17 mouse cellular contexts compared by ENCODE assay signal in the genomic region with DNA sequence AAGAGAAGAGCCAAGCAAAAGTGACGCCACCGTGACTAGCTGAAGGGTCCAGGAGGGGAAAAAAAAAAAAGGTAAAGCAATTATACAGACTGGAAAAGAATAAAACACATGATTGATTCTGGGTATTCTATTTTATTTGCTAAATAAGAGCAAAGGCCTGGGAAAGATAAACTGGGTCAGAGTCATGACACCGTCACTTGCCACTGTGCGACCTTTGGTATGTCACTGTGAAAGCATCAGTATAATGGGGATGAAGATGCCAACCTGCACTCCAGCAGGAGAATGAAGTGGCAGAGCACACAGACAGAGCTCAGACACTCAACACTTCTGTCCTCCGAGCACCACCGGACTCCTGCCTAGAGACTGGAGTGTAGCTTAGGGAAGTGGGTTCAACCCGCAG. TPM values are rescaled to one million over a fixed set of nuclear protein-coding genes. Genes with fewer than 3 reads are reported as not detected.
DNase-seq lines count a peak whose midpoint lies in the region; ATAC-seq and TF ChIP-seq lines count a peak whose summit lies in the region.
"Had no signal": no experiment of that assay in that cellular context is flagged by ENCODE, and none has a peak within 500 bp of the region (broad histone marks: within the 10 kb centered on the region; RNA-seq: fewer than 3 reads in every experiment).

No protein-coding gene starts in this region.

- no peak overlapping the region for H3K4me3 ChIP-seq in gastrocnemius, adult 2 months
- no peak overlapping the region for H3K4me3 ChIP-seq in hindbrain, embryonic 10.5 days
- H3K4me3 ChIP-seq in hindbrain, embryonic 12.5 days: no peak overlapping the region
- H3K4me3 ChIP-seq in neural tube, embryonic 13.5 days: no peak overlapping the region
- no peak overlapping the region for H3K4me3 ChIP-seq in embryonic facial prominence, embryonic 10.5 days
- H3K4me3 ChIP-seq: embryonic facial prominence, embryonic 12.5 days; neural tube, embryonic 15.5 days had no signal

- WGBS in hindbrain, embryonic 10.5 days: 89% methylated on average over 7 of the region's 7 CpGs
- WGBS in hindbrain, embryonic 12.5 days: 90% methylated on average over 7 of the region's 7 CpGs
- WGBS in neural tube, embryonic 13.5 days: 86% methylated on average over 7 of the region's 7 CpGs
- WGBS in embryonic facial prominence, embryonic 10.5 days: 89% methylated on average over 7 of the region's 7 CpGs

- H3K27me3 ChIP-seq in hindbrain, embryonic 10.5 days (ENCODE audit: insufficient read depth, poor library complexity, severe bottlenecking): no peaks in the 10 kb centered on the region
- H3K27me3 ChIP-seq in hindbrain, embryonic 12.5 days: no peaks in the 10 kb centered on the region
- H3K27me3 ChIP-seq in neural tube, embryonic 13.5 days: no peaks in the 10 kb centered on the region
- H3K27me3 ChIP-seq in embryonic facial prominence, embryonic 10.5 days (replicated peaks; ENCODE audit: low read depth, poor library complexity, severe bottlenecking): no peaks in the 10 kb centered on the region
- H3K27me3 ChIP-seq: embryonic facial prominence, embryonic 12.5 days; neural tube, embryonic 15.5 days had no signal

- peak; percentile 17 for DNase-seq in gastrocnemius, adult 2 months
- no peak for DNase-seq in gastrocnemius, postnatal 4 days (ENCODE audit: low spot score in 2 of 2)
- DNase-seq in hindbrain, embryonic 10.5 days (ENCODE audit: low spot score): no peak
- DNase-seq in neural tube, embryonic 10.5 days (ENCODE audit: extremely low spot score, low spot score): no peak
- DNase-seq in embryonic facial prominence, embryonic 10.5 days (ENCODE audit: low spot score): no peak
- DNase-seq in embryo, embryonic 9.5 days (ENCODE audit: extremely low spot score): no peak
- DNase-seq: adrenal gland, adult 2 months; cerebellum, postnatal 14 days; kidney, postnatal 14 days; lung, postnatal 4 days; right cerebral cortex, adult 18-20 months had no signal

- peak overlapping the region; percentile 90 for H3K27ac ChIP-seq in gastrocnemius, adult 2 months
- H3K27ac ChIP-seq in hindbrain, embryonic 10.5 days: peak overlapping the region; percentile 76; the same call in 1 of the 2 replicates
- no peak overlapping the region for H3K27ac ChIP-seq in hindbrain, embryonic 12.5 days
- peak overlapping the region; percentile 75; the same call in 1 of the 2 replicates for H3K27ac ChIP-seq in neural tube, embryonic 13.5 days (replicated peaks)
- H3K27ac ChIP-seq in embryonic facial prominence, embryonic 10.5 days (replicated peaks): no peak overlapping the region
- H3K27ac ChIP-seq: liver, embryonic 14.5 days had no signal

- H3K36me3 ChIP-seq in hindbrain, embryonic 10.5 days: no peaks in the 10 kb centered on the region
- no peaks in the 10 kb centered on the region for H3K36me3 ChIP-seq in hindbrain, embryonic 12.5 days
- H3K36me3 ChIP-seq in neural tube, embryonic 13.5 days: no peaks in the 10 kb centered on the region
- H3K36me3 ChIP-seq in embryonic facial prominence, embryonic 10.5 days (replicated peaks): no peaks in the 10 kb centered on the region
- H3K36me3 ChIP-seq: neural tube, embryonic 15.5 days had no signal

- H3K9me3 ChIP-seq in hindbrain, embryonic 10.5 days: no peaks in the 10 kb centered on the region
- H3K9me3 ChIP-seq in hindbrain, embryonic 12.5 days (replicated peaks): no peaks in the 10 kb centered on the region
- no peaks in the 10 kb centered on the region for H3K9me3 ChIP-seq in neural tube, embryonic 13.5 days
- H3K9me3 ChIP-seq in embryonic facial prominence, embryonic 10.5 days: no peaks in the 10 kb centered on the region
- H3K9me3 ChIP-seq: embryonic facial prominence, embryonic 12.5 days; neural tube, embryonic 15.5 days had no signal

- H3K9ac ChIP-seq in hindbrain, embryonic 12.5 days: no peak overlapping the region
- no peak overlapping the region for H3K9ac ChIP-seq in neural tube, embryonic 13.5 days
- H3K9ac ChIP-seq: embryonic facial prominence, embryonic 12.5 days; liver, embryonic 14.5 days; neural tube, embryonic 15.5 days had no signal

- no peak for ATAC-seq in hindbrain, embryonic 12.5 days (ENCODE audit: low FRiP score)
- no peak for ATAC-seq in neural tube, embryonic 13.5 days (ENCODE audit: low read depth)
- ATAC-seq: intestine, embryonic 16.5 days had no signal

- intact Hi-C loops in gastrocnemius, adult 2 months (cut with DNase I): no loop called here

- no peak for TF ChIP-seq CTCF in gastrocnemius, adult 2 months (IDR thresholded peaks at IDR 0.05)

- H3K4me1 ChIP-seq in hindbrain, embryonic 10.5 days (replicated peaks): peaks cover 36% of the 10 kb centered on the region
- peaks cover 31% of the 10 kb centered on the region for H3K4me1 ChIP-seq in hindbrain, embryonic 12.5 days
- H3K4me1 ChIP-seq in neural tube, embryonic 13.5 days (replicated peaks): peaks cover 56% of the 10 kb centered on the region
- H3K4me1 ChIP-seq in embryonic facial prominence, embryonic 10.5 days: peaks cover 33% of the 10 kb centered on the region

- H3K4me2 ChIP-seq in hindbrain, embryonic 12.5 days (replicated peaks): no peak overlapping the region
- no peak overlapping the region for H3K4me2 ChIP-seq in neural tube, embryonic 13.5 days
- H3K4me2 ChIP-seq: embryonic facial prominence, embryonic 12.5 days; neural tube, embryonic 15.5 days had no signal

RNA-seq across cellular contexts. Expression of a gene that starts 34.7 kb away (rescaled TPM):
- total RNA-seq in gastrocnemius, adult 2 months (2021): 10 to 100 TPM; 12.0 to 13.1 TPM
- 10 to 100 TPM; 28.7 to 32.1 TPM for total RNA-seq in gastrocnemius, postnatal 4 days (2021)
- polyA plus RNA-seq in hindbrain, embryonic 10.5 days (2016; fragmentation: Nextera tagmentation; extraction: Ambion mirVana): 8.1 and 10.1 TPM in 2 replicates
- polyA plus RNA-seq in hindbrain, embryonic 12.5 days (2016; fragmentation: Nextera tagmentation; extraction: Ambion mirVana): 13.8 and 15.3 TPM in 2 replicates
- polyA plus RNA-seq in neural tube, embryonic 13.5 days (2015; fragmentation: Nextera tagmentation; extraction: Ambion mirVana): 17.3 and 18.6 TPM in 2 replicates
- polyA plus RNA-seq in embryonic facial prominence, embryonic 10.5 days (2016; fragmentation: Nextera tagmentation; extraction: Ambion mirVana): 9.0 and 11.2 TPM in 2 replicates

Comparison
In these comparisons a context has a peak if more than half of its experiments do, and no peak if none do; other contexts are left out.
1. H3K27ac ChIP-seq: peak in gastrocnemius, adult 2 months (single experiment), hindbrain, embryonic 10.5 days (single experiment) and neural tube, embryonic 13.5 days (single experiment); none in hindbrain, embryonic 12.5 days (single experiment) and embryonic facial prominence, embryonic 10.5 days (single experiment).